Mouse (Mus musculus): ENCODE measurements around the gene Klf16. TPM values are rescaled to one million over a fixed set of nuclear protein-coding genes. Genes with fewer than 3 reads are reported as not detected.

The Klf16 gene
- polyA plus RNA-seq (2015; fragmentation: Illumina TruSeq; extraction: RNeasy Lipid Tissue Mini Kit (QIAGEN cat#74804); ENCODE audit: low read depth, low replicate concordance): 35.5 TPM

DNA sequence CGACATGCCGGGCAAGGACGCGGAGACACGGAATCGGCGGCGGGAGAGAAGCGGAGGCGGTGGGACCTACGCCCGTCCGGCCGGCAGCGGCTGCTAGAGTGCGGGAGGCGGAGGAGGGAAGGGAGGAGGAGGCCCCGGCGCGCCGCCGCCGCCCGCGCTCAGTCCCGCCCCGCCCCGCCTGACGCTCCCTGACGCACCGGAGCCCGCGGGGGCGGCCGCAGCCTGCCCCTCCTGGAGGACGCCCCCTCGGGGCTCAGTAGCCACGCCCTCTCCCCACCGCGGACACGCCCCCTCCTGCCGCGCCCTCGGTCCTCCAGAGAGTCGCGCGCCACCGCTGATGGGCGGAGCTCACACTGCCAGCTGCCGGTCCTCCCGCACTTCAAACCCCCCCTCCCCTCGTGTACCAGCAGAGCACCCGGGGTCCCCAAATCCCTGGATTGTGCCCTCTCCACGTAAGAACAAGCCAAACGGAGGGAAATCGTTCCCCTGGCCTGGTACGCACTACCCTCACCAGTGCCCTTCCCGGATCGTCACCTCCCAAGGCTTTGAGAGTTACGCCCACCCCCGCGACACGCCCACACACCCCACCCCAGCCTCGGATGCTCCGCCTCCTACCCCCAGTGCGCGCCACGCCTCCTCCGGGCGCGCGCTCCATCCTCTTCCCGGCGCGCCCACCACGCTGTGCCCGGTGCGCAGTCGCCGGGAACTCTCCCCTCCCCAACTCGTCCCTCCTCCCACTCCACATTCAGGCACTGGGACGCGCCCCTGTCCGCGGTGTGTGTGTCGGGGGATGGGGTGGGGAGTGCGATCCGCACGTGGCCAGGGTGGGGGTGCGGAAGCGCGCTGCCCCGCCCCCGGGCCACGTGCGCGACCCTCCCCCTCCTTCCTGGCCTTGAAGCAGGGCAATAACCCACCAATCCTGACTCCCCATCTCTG, at the start of gene Klf16:
Klf16 (minus strand) TSS at position 127 of the 936 bp plus-strand sequence.

DNA sequence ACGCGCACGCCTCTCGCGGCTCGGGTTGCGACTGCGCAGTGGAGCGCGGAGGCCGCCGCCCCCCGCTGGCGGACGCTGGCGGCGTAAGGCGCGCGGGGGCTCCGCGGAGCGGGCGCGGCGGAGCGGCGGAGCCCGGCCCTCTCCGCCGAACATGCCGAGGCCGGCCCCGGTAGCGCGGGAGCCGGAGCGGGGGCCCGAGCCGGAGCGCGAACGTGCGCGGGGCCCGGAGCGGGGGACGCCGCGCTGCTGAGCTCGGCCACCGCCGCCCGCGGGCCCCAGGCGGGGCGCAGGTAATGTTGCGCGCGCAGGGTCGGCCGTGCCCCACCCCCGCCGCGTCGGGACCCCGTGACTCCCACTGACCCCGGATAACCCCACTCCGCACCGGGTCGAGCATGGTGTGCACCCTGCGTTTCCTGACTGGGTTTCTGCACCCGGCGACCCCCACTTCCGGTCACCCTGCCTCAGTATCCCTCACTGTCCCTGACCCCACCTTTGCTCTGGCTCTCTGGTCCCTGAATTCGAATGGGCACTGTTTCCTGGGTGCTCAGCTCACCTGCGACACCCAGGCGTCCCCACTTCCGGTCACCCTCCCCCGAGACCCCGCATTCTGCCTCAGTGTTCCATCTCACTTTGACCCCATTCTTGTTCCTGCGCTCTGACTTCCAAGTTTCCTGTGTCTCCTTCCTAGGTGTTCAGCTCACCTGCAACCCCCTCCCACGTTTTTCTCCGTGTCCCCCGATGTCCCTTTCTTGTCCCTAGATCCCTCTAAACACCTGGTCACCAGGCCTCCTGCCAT, 45.7 kb upstream of the Klf16 start, which contains the start of gene Csnk1g2:
Csnk1g2 (plus strand) TSS at position 178 of the 796 bp plus-strand sequence.

DNA sequence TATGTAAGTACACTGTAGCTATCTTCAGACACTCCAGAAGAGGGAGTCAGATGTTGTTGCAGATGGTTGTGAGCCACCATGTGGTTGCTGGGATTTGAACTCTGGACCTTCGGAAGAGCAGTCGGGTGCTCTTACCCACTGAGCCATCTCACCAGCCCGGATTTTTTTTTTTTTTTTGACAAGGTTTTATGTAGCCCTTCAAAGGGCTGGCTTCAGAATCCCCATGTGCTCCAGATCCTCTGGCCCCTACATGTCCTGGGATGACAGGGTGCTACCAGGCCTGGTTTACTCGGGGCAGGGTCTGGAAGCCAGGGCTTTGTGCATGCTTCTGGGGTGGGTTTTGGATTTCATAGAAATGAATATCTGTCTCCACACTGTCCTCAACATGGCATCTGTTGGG, 28.6 kb upstream of the Klf16 start, which contains the start of gene Gm49322:
Gm49322 (plus strand) TSS at position 301 of the 400 bp plus-strand sequence.

GRCm38 (mm10) chr10:80602698-80603325, 25.7 kb upstream of the Klf16 start, which contains the start of the genes Scamp4 and Adat3:
Gene Scamp4 (plus strand): TSS chr10:80602872.
Gene Adat3 (plus strand): TSS chr10:80602880.

DNA sequence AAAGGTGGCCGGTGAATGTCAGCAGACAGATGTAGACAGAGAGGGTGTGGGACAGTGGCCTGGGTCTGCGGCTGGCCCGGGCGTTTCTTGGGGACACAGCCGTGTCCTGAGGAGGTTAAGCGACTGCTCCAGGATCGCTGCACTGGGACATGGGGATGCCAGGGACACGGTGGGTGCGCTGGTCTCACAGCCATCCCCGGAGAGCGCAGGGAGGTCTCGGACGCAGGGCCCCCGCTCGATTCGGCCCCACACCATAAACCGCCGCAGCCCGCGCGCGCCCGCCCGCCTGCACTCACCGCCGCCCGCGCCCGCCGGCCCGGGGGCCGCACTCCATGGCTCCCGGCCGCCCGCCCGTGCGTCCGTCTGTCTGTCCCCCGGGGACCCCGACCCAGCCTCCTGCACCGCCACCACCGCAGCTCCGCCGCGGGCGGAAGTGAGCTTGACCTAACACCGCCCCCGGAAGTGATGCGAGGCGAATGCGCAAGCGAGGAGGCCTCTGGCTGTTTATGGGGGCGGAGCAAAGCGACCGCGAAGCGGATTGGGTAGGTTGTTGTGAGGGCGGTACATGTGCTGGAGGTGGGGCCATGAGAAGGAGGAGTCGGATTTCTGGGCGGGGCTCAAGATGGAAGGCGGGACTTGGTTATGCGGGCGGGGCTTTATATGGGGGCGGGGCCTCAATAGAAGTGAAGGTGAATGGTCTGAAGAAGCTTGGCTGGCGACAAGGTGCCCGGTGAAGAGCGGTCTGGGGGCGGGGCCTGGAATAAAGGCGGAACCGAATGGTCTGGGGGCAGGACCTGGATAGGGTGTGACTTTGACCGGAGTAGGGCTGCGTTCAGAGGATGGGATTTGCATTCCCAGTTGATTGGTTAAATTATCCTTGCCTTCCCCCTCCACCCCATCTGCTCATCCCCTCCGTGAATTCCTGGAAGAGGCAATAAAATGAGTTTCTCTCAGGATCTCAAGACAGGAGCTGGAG, 13.0 kb upstream of the Klf16 start, which contains the start of gene Abhd17a:
Abhd17a (minus strand) TSS at position 463 of the 976 bp plus-strand sequence.

GRCm38 (mm10) chr10:80561116-80561944, 15.8 kb downstream of the Klf16 start, which contains the start of gene Rexo1:
Gene Rexo1 (minus strand): TSS chr10:80561560.

GRCm38 (mm10) chr10:80538710-80539394, 38.3 kb downstream of the Klf16 start, which contains the start of gene Atp8b3:
Gene Atp8b3 (minus strand): TSS chr10:80539124.

Other genes with a start within 250 kb of the Klf16 start
- gene Pcsk4, start 247.8 kb downstream of the Klf16 start, polyA plus RNA-seq (2015; fragmentation: Illumina TruSeq; extraction: RNeasy Lipid Tissue Mini Kit (QIAGEN cat#74804); ENCODE audit: low read depth, low replicate concordance): 5.7 TPM
- 6.6 TPM for gene Reep6, start 247.4 kb downstream of the Klf16 start, polyA plus RNA-seq (2015; fragmentation: Illumina TruSeq; extraction: RNeasy Lipid Tissue Mini Kit (QIAGEN cat#74804); ENCODE audit: low read depth, low replicate concordance)
- 3.8 TPM for gene Adamtsl5, start 228.9 kb downstream of the Klf16 start, polyA plus RNA-seq (2015; fragmentation: Illumina TruSeq; extraction: RNeasy Lipid Tissue Mini Kit (QIAGEN cat#74804); ENCODE audit: low read depth, low replicate concordance)
- gene Plk5, start 220.9 kb downstream of the Klf16 start, polyA plus RNA-seq (2015; fragmentation: Illumina TruSeq; extraction: RNeasy Lipid Tissue Mini Kit (QIAGEN cat#74804); ENCODE audit: low read depth, low replicate concordance): 18.6 TPM
- 8.2 TPM for gene Mex3d, start 189.7 kb downstream of the Klf16 start, polyA plus RNA-seq (2015; fragmentation: Illumina TruSeq; extraction: RNeasy Lipid Tissue Mini Kit (QIAGEN cat#74804); ENCODE audit: low read depth, low replicate concordance)
- gene Mbd3, start 177.8 kb downstream of the Klf16 start, polyA plus RNA-seq (2015; fragmentation: Illumina TruSeq; extraction: RNeasy Lipid Tissue Mini Kit (QIAGEN cat#74804); ENCODE audit: low read depth, low replicate concordance): 143 TPM
- gene Uqcr11, start 170.5 kb downstream of the Klf16 start, polyA plus RNA-seq (2015; fragmentation: Illumina TruSeq; extraction: RNeasy Lipid Tissue Mini Kit (QIAGEN cat#74804); ENCODE audit: low read depth, low replicate concordance): 727 TPM
- 15.2 TPM for gene Tcf3, start 143.7 kb downstream of the Klf16 start, polyA plus RNA-seq (2015; fragmentation: Illumina TruSeq; extraction: RNeasy Lipid Tissue Mini Kit (QIAGEN cat#74804); ENCODE audit: low read depth, low replicate concordance)
- 0.09 TPM for gene Onecut3, start 82.5 kb downstream of the Klf16 start, polyA plus RNA-seq (2015; fragmentation: Illumina TruSeq; extraction: RNeasy Lipid Tissue Mini Kit (QIAGEN cat#74804); ENCODE audit: low read depth, low replicate concordance)
- 0.25 TPM for gene Atp8b3, start 38.2 kb downstream of the Klf16 start, polyA plus RNA-seq (2015; fragmentation: Illumina TruSeq; extraction: RNeasy Lipid Tissue Mini Kit (QIAGEN cat#74804); ENCODE audit: low read depth, low replicate concordance)
- gene Rexo1, start 15.8 kb downstream of the Klf16 start, polyA plus RNA-seq (2015; fragmentation: Illumina TruSeq; extraction: RNeasy Lipid Tissue Mini Kit (QIAGEN cat#74804); ENCODE audit: low read depth, low replicate concordance): 25.2 TPM
- 172 TPM for gene Abhd17a, start 13.0 kb upstream of the Klf16 start, polyA plus RNA-seq (2015; fragmentation: Illumina TruSeq; extraction: RNeasy Lipid Tissue Mini Kit (QIAGEN cat#74804); ENCODE audit: low read depth, low replicate concordance)
- 54.5 TPM for gene Scamp4, start 25.6 kb upstream of the Klf16 start, polyA plus RNA-seq (2015; fragmentation: Illumina TruSeq; extraction: RNeasy Lipid Tissue Mini Kit (QIAGEN cat#74804); ENCODE audit: low read depth, low replicate concordance)
- gene Adat3, start 25.6 kb upstream of the Klf16 start, polyA plus RNA-seq (2015; fragmentation: Illumina TruSeq; extraction: RNeasy Lipid Tissue Mini Kit (QIAGEN cat#74804); ENCODE audit: low read depth, low replicate concordance): 2.1 TPM
- 2.0 TPM for gene Gm49322, start 28.7 kb upstream of the Klf16 start, polyA plus RNA-seq (2015; fragmentation: Illumina TruSeq; extraction: RNeasy Lipid Tissue Mini Kit (QIAGEN cat#74804); ENCODE audit: low read depth, low replicate concordance)
- 157 TPM for gene Csnk1g2, start 45.5 kb upstream of the Klf16 start, polyA plus RNA-seq (2015; fragmentation: Illumina TruSeq; extraction: RNeasy Lipid Tissue Mini Kit (QIAGEN cat#74804); ENCODE audit: low read depth, low replicate concordance)
- 74.2 TPM for gene Btbd2, start 79.8 kb upstream of the Klf16 start, polyA plus RNA-seq (2015; fragmentation: Illumina TruSeq; extraction: RNeasy Lipid Tissue Mini Kit (QIAGEN cat#74804); ENCODE audit: low read depth, low replicate concordance)
- gene Mknk2, start 100.8 kb upstream of the Klf16 start, polyA plus RNA-seq (2015; fragmentation: Illumina TruSeq; extraction: RNeasy Lipid Tissue Mini Kit (QIAGEN cat#74804); ENCODE audit: low read depth, low replicate concordance): 23.8 TPM
- gene Mob3a, start 124.7 kb upstream of the Klf16 start, polyA plus RNA-seq (2015; fragmentation: Illumina TruSeq; extraction: RNeasy Lipid Tissue Mini Kit (QIAGEN cat#74804); ENCODE audit: low read depth, low replicate concordance): 11.8 TPM
- 54.2 TPM for gene Izumo4, start 124.9 kb upstream of the Klf16 start, polyA plus RNA-seq (2015; fragmentation: Illumina TruSeq; extraction: RNeasy Lipid Tissue Mini Kit (QIAGEN cat#74804); ENCODE audit: low read depth, low replicate concordance)
- 89.5 TPM for gene Ap3d1, start 164.9 kb upstream of the Klf16 start, polyA plus RNA-seq (2015; fragmentation: Illumina TruSeq; extraction: RNeasy Lipid Tissue Mini Kit (QIAGEN cat#74804); ENCODE audit: low read depth, low replicate concordance)
- 35.1 TPM for gene Dot1l, start 177.9 kb upstream of the Klf16 start, polyA plus RNA-seq (2015; fragmentation: Illumina TruSeq; extraction: RNeasy Lipid Tissue Mini Kit (QIAGEN cat#74804); ENCODE audit: low read depth, low replicate concordance)
- gene Sf3a2, start 220.9 kb upstream of the Klf16 start, polyA plus RNA-seq (2015; fragmentation: Illumina TruSeq; extraction: RNeasy Lipid Tissue Mini Kit (QIAGEN cat#74804); ENCODE audit: low read depth, low replicate concordance): 24.7 TPM
- 59.4 TPM for gene Plekhj1, start 221.3 kb upstream of the Klf16 start, polyA plus RNA-seq (2015; fragmentation: Illumina TruSeq; extraction: RNeasy Lipid Tissue Mini Kit (QIAGEN cat#74804); ENCODE audit: low read depth, low replicate concordance)
- gene Amh, start 227.9 kb upstream of the Klf16 start, polyA plus RNA-seq (2015; fragmentation: Illumina TruSeq; extraction: RNeasy Lipid Tissue Mini Kit (QIAGEN cat#74804); ENCODE audit: low read depth, low replicate concordance): 0.89 TPM
- gene Jsrp1, start 236.2 kb upstream of the Klf16 start, polyA plus RNA-seq (2015; fragmentation: Illumina TruSeq; extraction: RNeasy Lipid Tissue Mini Kit (QIAGEN cat#74804); ENCODE audit: low read depth, low replicate concordance): 4.0 TPM
- gene Oaz1, start 249.3 kb upstream of the Klf16 start, polyA plus RNA-seq (2015; fragmentation: Illumina TruSeq; extraction: RNeasy Lipid Tissue Mini Kit (QIAGEN cat#74804); ENCODE audit: low read depth, low replicate concordance): 912 TPM

Measured in brain, adult 10 weeks (tissue).